ENCODE assay signal across 1 mouse cellular context in the genomic region with DNA sequence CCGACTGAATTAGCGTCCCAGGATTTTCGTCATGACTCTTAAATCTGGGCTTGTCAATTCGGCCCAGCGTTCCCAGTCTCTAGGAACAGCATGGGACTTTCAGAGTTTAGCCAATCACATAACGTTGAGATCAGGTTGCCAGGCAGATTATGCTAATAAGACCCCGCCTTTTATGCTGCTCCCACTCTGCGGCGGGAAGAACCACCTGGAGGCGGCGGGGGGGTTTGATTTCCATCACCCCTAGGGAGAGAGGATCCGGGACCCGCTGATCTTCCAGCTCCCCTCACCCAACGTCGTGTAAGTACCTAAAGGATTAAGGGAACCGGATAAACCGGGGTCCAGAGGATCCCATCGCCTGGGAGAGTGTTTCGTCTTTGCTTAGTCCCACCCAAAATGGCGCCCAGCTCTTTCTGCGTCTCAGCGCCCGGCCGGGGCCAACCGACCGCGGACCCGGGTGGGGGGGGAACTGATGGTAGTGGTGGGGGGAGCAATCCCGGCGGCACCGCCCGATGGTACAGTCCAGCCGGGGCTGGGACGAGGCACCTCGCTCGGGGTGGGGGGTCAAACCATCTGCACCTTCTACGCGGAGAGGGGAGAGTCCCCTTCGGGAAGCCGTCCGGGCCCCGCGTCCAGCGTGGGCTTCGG.
A peak's percentile ranks its signal among the peaks of the same experiment; 100 is the strongest.
TF ChIP-seq lines count a peak whose summit lies in the region.

A gene (plus strand): TSS at position 173 of the 645 bp plus-strand sequence.

TF ChIP-seq in MEL, 35 proteins besides CTCF, POLR2A, EP300 and RAD21 (continued from another document):
- TF ChIP-seq ZC3H11A (IDR thresholded peaks at IDR 0.05; ENCODE audit: low read depth, low read length) (no peak), TCF12 (IDR thresholded peaks at IDR 0.05; ENCODE audit: low read depth, low read length) (peak; percentile 60), POLR2AphosphoS2 (IDR thresholded peaks at IDR 0.05; ENCODE audit: low read length) (peak; percentile 55), UBTF (IDR thresholded peaks at IDR 0.05; ENCODE audit: borderline replicate concordance, insufficient read depth, low read depth, low read length) (peak; percentile 47; the same call in 1 of the 2 replicates), SIN3A (IDR thresholded peaks at IDR 0.05; ENCODE audit: low read length) (peak; percentile 36)
